Mouse (Mus musculus): ENCODE results near the gene Rsg1.

GRCm38 (mm10) chr4:141172121-141172520 is 41.6 kb upstream of the Rsg1 start:
- TF ChIP-seq CTCF (IDR thresholded peaks at IDR 0.05; ENCODE audit: insufficient read depth, low read depth, low read length) (no peak), POLR2A (IDR thresholded peaks at IDR 0.05; ENCODE audit: insufficient read depth, low read depth, low read length) (no peak)
